Mouse (Mus musculus): ENCODE data around the gene Fam193b. TPM values are rescaled to one million over a fixed set of nuclear protein-coding genes. Genes with fewer than 3 reads are reported as not detected.
"Not testable (repeated sequence)": the region's sequence is repeated elsewhere in the genome, so short reads cannot be mapped to it uniquely, and the experiment has no call there.

Fam193b gene
- polyA plus RNA-seq, 1 experiment from 2014 or later, result 69.4 TPM

DNA sequence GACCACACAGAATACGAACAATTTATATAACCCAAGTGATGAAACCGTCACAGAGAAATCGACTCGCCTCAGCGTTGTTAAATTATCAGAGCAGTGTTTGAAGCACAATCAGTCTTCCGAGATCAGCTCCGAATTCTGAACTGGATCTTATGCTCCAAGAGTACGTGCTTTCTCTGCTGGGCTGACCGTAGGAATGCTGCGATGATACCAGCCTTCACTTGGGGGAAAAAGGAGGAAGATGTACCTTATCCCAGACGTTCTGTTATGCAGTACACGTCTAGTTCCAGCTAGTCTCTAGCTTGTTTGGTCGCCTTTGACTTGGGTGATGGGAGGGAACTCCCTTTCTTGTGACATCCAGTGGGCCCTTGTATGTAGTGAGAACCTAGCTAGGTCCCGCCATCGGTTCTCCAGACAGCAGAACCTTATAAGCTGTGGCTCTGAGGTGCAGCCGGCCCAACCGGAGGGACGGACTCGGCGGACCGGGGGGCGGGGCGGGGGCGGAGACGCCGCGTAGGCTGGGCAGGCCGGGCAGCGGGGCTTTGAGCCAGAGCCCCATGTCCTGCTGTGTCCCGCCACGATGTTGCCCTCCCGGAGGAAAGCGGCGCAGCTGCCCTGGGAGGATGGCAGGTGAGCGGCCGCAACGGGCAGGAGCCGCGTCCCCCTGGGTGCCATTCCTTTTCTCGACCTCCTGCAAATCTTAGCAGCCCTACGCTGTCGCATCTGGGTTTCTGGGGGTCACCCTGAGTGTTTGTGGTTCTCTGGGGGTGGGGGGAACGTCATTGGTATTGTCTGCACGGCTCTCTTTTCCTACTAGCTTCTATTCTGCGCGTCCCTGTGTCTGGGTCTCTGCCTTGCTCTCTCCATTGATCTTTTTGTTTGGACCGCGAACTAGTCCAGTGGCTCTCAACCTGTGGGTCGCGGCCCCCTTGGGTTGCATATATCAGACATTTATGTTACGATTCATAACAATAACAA is 28.9 kb upstream of the Fam193b start, which contains the start of gene B4galt7:
B4galt7 (plus strand) TSS at position 331 of the 975 bp plus-strand sequence.
- peaks cover 6% of the 10 kb centered on the region for H3K4me1 ChIP-seq (replicated peaks)
- peak; percentile 83 for ATAC-seq (ENCODE audit: insufficient number of reproducible peaks, insufficient read depth, low FRiP score, low TSS enrichment, low read depth)
- H3K9ac ChIP-seq (replicated peaks), result peak within 1 kb of the TSS; percentile 88
- H3K4me3 ChIP-seq (replicated peaks), result peak within 1 kb of the TSS; percentile 86
- H3K4me2 ChIP-seq, result peak within 1 kb of the TSS; percentile 60
- WGBS, result 10% methylated on average over 51 of the region's 51 CpGs
- H3K36me3 ChIP-seq, result peaks cover 50% of the 10 kb centered on the region
- no peaks in the 10 kb centered on the region for H3K9me3 ChIP-seq
- H3K27me3 ChIP-seq, result no peaks in the 10 kb centered on the region
- H3K27ac ChIP-seq, result 0 out of 2 replicates have a peak within 1 kb of the TSS, but pooled peaks have one; percentile 31

DNA sequence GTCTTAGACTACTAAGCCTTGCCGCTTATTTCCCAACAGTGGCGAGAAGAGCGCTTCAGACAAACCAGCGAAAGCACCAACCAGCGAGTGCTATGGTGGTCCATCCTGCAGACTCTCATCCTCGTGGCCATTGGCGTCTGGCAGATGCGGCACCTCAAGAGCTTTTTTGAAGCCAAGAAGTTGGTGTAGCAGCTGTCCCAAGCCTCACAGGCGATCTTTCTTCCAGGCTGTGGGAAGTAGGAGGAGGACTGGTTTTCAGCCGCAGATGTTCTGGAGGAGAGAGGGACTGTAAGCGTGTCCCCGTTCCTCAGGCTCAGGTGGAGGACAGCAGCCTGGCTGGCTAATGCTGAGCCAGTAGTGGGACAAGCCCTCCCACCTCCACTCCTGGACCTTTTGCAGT is 25.9 kb upstream of the Fam193b start:
- H3K36me3 ChIP-seq, result peaks cover 44% of the 10 kb centered on the region
- no peak overlapping the region for H3K9ac ChIP-seq (replicated peaks)
- ATAC-seq (ENCODE audit: insufficient number of reproducible peaks, insufficient read depth, low FRiP score, low TSS enrichment, low read depth), result no peak
- H3K27ac ChIP-seq, result no peak overlapping the region
- H3K9me3 ChIP-seq, result no peaks in the 10 kb centered on the region
- peaks cover 18% of the 10 kb centered on the region for H3K4me1 ChIP-seq (replicated peaks)
- no peak overlapping the region for H3K4me2 ChIP-seq
- H3K27me3 ChIP-seq, result no peaks in the 10 kb centered on the region; the same call in 1 of the 2 replicates
- whole genome bisulfite sequencing, result 97% methylated on average over 12 of the region's 12 CpGs
- H3K4me3 ChIP-seq (replicated peaks), result no peak overlapping the region

DNA sequence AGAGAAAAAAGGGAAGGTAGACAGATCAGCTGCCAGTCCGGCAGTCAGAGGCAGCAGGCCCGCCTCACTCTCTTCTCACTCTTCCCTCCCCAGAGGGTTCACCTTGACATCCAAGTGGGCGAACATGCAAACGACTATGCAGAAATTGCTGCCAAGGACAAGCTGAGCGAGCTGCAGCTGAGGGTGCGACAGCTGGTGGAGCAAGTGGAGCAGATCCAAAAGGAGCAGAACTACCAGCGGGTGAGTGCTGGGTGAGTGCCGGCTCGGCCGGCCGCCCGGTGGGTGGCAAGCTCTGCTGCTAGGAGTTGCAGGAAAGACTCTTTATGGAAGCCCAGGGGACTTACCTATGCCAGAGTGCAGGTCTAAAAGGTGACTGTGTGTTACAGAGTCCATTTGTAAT is 24.5 kb upstream of the Fam193b start:
- Histone ChIP-seq H3K9ac (replicated peaks) (no peak overlapping the region), H3K36me3 (peaks cover 44% of the 10 kb centered on the region), H3K4me2 (no peak overlapping the region), H3K4me3 (replicated peaks) (no peak overlapping the region), H3K4me1 (replicated peaks) (peaks cover 12% of the 10 kb centered on the region), H3K27ac (no peak overlapping the region), H3K9me3 (no peaks in the 10 kb centered on the region), H3K27me3 (no peaks in the 10 kb centered on the region; the same call in 1 of the 2 replicates)
- WGBS, result 91% methylated on average over 12 of the region's 12 CpGs
- no peak for ATAC-seq (ENCODE audit: insufficient number of reproducible peaks, insufficient read depth, low FRiP score, low TSS enrichment, low read depth)

DNA sequence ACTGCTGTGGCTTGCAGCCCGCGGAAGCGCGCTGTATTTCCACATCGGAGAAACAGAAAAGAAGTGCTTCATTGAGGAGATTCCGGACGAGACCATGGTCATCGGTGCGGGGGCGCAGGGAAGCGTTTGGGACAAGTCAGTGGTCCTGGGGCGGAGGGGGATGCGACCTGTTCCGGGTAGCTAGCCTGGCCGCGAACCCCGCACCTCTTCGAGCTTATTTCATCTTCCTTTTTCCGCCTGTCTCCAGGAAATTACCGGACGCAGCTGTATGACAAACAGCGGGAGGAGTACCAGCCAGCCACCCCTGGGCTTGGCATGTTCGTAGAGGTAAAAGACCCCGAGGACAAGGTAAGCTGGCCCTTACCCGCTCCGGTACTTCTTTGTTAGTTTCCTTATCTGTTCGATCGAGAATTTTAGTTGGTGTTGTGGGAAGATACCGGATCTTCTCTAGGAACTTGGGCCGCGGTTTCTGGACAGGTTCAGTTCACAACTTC is 22.4 kb upstream of the Fam193b start:
- Histone ChIP-seq H3K27me3 (no peaks in the 10 kb centered on the region; the same call in 1 of the 2 replicates), H3K4me2 (peak overlapping the region; percentile 76), H3K4me3 (replicated peaks) (peak overlapping the region; percentile 81), H3K27ac (peak overlapping the region; percentile 53), H3K36me3 (peaks cover 41% of the 10 kb centered on the region), H3K4me1 (replicated peaks) (peaks cover 12% of the 10 kb centered on the region), H3K9me3 (no peaks in the 10 kb centered on the region), H3K9ac (replicated peaks) (peak overlapping the region; percentile 88)
- WGBS, result under 1% methylated on average over 31 of the region's 31 CpGs
- ATAC-seq (ENCODE audit: insufficient number of reproducible peaks, insufficient read depth, low FRiP score, low TSS enrichment, low read depth), result peak; percentile 61

DNA sequence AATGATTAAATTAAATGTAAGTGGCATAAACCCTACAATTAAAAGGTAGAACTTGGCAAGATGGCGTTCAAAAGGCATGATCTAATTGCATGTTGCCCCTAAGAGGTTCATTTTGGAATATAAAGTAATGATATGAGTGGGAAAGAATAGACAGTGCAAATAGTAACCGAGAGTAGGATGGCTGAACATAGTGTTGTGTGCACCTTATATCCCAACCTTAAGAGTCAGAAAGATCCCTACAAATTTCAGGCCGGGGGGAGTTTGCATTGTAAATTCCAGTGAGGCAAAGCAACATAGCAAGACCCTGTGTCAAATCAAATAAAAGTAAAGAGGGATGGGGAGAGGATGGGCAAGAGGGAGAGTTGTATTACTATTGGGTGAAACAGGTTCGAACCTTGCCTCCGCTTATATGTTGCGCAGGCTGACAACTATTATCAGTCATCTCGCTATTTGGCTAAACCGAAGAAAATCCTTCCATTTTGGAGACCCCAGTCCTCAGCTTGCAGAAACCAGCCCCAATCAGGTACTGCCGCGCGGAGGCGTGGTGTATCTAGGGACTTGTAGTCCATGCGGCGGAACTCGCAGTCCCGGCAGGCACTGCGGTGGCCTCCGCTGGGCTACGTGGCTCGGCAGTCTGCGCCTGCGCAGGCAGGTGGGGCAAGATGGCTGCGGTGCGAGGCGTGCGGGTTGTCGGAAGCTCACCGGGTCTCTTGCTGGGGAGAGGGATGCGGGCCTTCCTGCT is 21.8 kb upstream of the Fam193b start:
- Histone ChIP-seq H3K27ac (peak overlapping the region; percentile 53), H3K27me3 (no peaks in the 10 kb centered on the region; the same call in 1 of the 2 replicates), H3K4me3 (replicated peaks) (peak overlapping the region; percentile 81), H3K9ac (replicated peaks) (peak overlapping the region; percentile 88), H3K4me1 (replicated peaks) (peaks cover 12% of the 10 kb centered on the region), H3K9me3 (no peaks in the 10 kb centered on the region), H3K36me3 (peaks cover 35% of the 10 kb centered on the region), H3K4me2 (peak overlapping the region; percentile 76)
- peak; percentile 96 for ATAC-seq (ENCODE audit: insufficient number of reproducible peaks, insufficient read depth, low FRiP score, low TSS enrichment, low read depth)
- 5% methylated on average over 29 of the region's 29 CpGs for WGBS

DNA sequence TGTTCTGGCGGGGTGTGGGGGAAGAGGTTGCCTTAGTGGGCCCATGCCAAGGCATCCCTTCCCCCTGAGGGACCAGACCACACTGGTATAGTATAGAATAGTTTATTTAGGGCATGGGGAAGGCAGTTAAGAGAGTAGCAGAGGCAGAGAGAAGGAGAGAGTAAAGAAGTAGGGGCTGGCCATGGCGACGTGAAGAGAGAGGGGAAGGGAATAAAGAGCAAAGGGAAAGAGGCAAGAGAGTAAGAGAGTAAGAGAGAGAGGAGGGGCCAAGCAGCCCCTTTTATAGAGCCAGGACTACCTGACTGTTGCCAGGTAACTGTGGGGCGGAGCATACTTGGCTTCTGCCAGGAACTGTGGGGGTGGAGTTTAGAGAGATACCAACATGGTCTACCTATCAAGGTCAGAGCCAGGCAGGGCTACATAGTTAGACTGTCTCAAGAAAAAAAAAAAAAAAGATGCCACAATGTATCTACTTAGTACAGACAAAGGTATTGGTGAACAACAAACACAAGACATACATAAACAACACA is 21.1 kb upstream of the Fam193b start:
- H3K36me3 ChIP-seq, result peaks cover 28% of the 10 kb centered on the region
- H3K4me2 ChIP-seq, result peak overlapping the region; percentile 76; the same call in 1 of the 2 replicates
- WGBS, result 67% methylated on average over 4 of the region's 4 CpGs
- no peaks in the 10 kb centered on the region for H3K9me3 ChIP-seq
- no peak overlapping the region for H3K4me3 ChIP-seq (replicated peaks)
- H3K27ac ChIP-seq, result no peak overlapping the region
- H3K4me1 ChIP-seq (replicated peaks), result peaks cover 12% of the 10 kb centered on the region
- H3K9ac ChIP-seq (replicated peaks), result no peak overlapping the region
- peak; percentile 28; the same call in 1 of the 2 replicates for ATAC-seq (ENCODE audit: insufficient number of reproducible peaks, insufficient read depth, low FRiP score, low TSS enrichment, low read depth)
- H3K27me3 ChIP-seq, result no peaks in the 10 kb centered on the region; the same call in 1 of the 2 replicates

DNA sequence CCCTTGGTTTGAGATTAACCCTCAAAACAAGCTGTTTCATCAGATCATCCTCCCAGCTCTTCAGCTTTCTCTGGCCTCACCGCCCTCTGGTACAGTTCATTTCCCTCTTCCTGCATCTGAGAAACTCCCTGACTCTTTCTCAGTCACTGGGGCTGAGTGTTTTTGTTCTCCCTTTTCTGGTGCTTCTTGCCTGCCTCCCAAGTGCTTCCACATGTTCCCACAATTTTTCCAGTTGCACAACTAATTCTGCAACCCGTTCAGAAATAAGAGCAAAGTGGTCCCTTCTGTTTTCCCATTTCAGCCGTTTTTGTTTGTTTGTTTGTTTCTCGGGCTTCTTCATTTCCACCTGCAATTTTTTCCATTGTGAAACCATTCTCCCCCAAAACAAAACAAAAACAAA is 7.2 kb upstream of the Fam193b start:
- H3K4me2 ChIP-seq, result no peak overlapping the region
- 75% methylated on average over 4 of the region's 4 CpGs for WGBS
- no peak for ATAC-seq (ENCODE audit: insufficient number of reproducible peaks, insufficient read depth, low FRiP score, low TSS enrichment, low read depth)

DNA sequence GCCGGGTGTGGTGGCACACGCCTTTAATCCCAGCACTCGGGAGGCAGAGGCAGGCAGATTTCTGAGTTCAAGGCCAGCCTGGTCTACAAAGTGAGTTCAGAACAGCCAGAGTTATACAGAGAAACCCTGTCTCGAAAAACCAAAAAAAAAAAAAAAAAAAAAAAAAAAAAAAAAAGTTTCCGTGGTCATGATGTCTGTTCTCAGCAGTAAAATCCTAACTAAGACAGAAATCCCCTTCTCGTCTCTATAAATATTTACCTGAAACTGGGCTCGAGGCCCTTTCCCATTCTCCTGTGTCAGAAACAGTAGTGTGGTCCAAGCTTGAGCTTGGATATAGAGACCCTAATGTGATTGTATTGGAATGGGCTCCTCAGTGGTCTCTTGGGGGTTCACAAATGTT is 6.0 kb upstream of the Fam193b start:
- 91% methylated on average over 7 of the region's 7 CpGs for WGBS
- H3K9me3 ChIP-seq; ATAC-seq (ENCODE audit: insufficient number of reproducible peaks, insufficient read depth, low FRiP score, low TSS enrichment, low read depth): not testable (repeated sequence)

More for the DNA sequence above, 7.2 kb upstream of the Fam193b start:
- Histone ChIP-seq H3K27me3 (no peaks in the 10 kb centered on the region), H3K36me3 (no peaks in the 10 kb centered on the region), H3K27ac (no peak overlapping the region), H3K4me1 (replicated peaks) (no peaks in the 10 kb centered on the region), H3K9ac (replicated peaks) (no peak overlapping the region), H3K9me3 (peaks cover 5% of the 10 kb centered on the region; the same call in 1 of the 2 replicates), H3K4me3 (replicated peaks) (no peak overlapping the region)

DNA sequence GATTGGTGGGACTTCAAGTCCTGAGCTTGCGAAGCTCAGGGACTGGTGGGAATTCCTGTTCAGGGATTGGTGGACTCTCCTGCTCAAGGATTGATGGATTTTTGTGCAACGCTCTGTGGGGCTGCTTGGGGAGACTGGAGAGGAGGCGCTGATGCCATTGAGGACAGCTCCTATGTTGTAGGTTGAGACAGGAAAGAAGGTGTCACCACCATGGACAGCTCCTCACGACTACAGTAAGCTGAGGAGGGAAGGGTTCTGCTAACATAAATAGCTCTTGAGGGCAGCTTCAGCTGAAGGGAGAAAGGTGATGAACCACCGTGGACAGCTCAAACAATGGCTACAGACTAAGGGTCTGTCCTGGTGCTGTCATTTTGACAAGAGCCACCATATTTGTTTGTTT is 5.0 kb upstream of the Fam193b start:
- no peak overlapping the region for H3K4me3 ChIP-seq (replicated peaks)
- peaks cover 5% of the 10 kb centered on the region; the same call in 1 of the 2 replicates for H3K9me3 ChIP-seq
- H3K27ac ChIP-seq, result no peak overlapping the region
- no peaks in the 10 kb centered on the region for H3K27me3 ChIP-seq
- H3K4me2 ChIP-seq, result no peak overlapping the region
- H3K4me1 ChIP-seq (replicated peaks), result peaks cover 6% of the 10 kb centered on the region
- ATAC-seq (ENCODE audit: insufficient number of reproducible peaks, insufficient read depth, low FRiP score, low TSS enrichment, low read depth), result no peak
- no peak overlapping the region for H3K9ac ChIP-seq (replicated peaks)
- no peaks in the 10 kb centered on the region for H3K36me3 ChIP-seq
- WGBS, result 66% methylated on average over 5 of the region's 5 CpGs

More for the DNA sequence above, 6.0 kb upstream of the Fam193b start:
- H3K4me2 ChIP-seq; H3K4me1 ChIP-seq (replicated peaks); H3K9ac ChIP-seq (replicated peaks); H3K4me3 ChIP-seq (replicated peaks); H3K27ac ChIP-seq; H3K36me3 ChIP-seq; H3K27me3 ChIP-seq: not testable (repeated sequence)

DNA sequence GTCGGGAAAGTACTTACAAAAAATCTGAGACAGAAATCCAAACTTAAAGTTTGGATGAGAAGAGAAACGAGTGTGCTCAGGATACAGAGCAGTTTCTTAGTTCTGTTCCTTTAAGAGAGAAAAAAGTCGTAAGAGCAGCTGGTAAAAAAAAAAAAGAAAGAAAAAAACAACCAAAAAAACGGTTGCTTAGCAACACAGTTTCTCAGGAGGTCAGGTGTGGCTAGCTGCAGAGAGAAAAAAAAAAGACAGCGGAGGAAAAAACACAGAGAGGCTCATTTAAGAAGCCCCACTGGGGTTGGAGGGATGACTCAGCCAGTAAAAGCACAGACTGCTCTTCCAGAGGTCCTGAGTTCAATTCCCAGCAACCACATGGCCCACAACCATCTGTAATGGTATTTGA is 3.4 kb upstream of the Fam193b start:
- no peaks in the 10 kb centered on the region for H3K27me3 ChIP-seq
- H3K9me3 ChIP-seq, result peaks cover 5% of the 10 kb centered on the region; the same call in 1 of the 2 replicates
- H3K36me3 ChIP-seq, result no peaks in the 10 kb centered on the region; the same call in 1 of the 2 replicates
- H3K4me1 ChIP-seq (replicated peaks), result peaks cover 12% of the 10 kb centered on the region
- no peak overlapping the region for H3K27ac ChIP-seq
- H3K4me3 ChIP-seq (replicated peaks), result no peak overlapping the region
- H3K4me2 ChIP-seq, result no peak overlapping the region
- no peak for ATAC-seq (ENCODE audit: insufficient number of reproducible peaks, insufficient read depth, low FRiP score, low TSS enrichment, low read depth)
- 72% methylated on average over 5 of the region's 5 CpGs for WGBS
- H3K9ac ChIP-seq (replicated peaks), result no peak overlapping the region

Measured in limb, embryonic 12.5 days (tissue).